Mouse (Mus musculus) retina, postnatal 7 days (tissue): ENCODE data around the gene Tubg2.

Experiments
- DNase-seq: peaks from one replicate; pipeline ENCODE4 v3.0.0-alpha.2; 2012; ENCODE audit warnings: low read depth, low spot score

The Tubg2 gene

GRCm38 (mm10) chr11:101176933-101177773 lies 21.4 kb downstream of the Tubg2 start:
- DNase-seq: no peak

- no peak for DNase-seq
These were observed 22.7 kb downstream of the Tubg2 start for GRCm38 (mm10) chr11:101178061-101179058.

- no peak for DNase-seq
These were observed 23.6 kb downstream of the Tubg2 start for GRCm38 (mm10) chr11:101179306-101179705.

GRCm38 (mm10) chr11:101180261-101180660 lies 24.6 kb downstream of the Tubg2 start:
- DNase-seq: no peak

- no peak for DNase-seq
These were observed 25.4 kb downstream of the Tubg2 start for GRCm38 (mm10) chr11:101180846-101181740.

GRCm38 (mm10) chr11:101181961-101182360 lies 26.3 kb downstream of the Tubg2 start:
- no peak for DNase-seq

- no peak for DNase-seq
These were observed 27.2 kb downstream of the Tubg2 start for GRCm38 (mm10) chr11:101182771-101183517.

GRCm38 (mm10) chr11:101184984-101185383 lies 29.3 kb downstream of the Tubg2 start:
- no peak for DNase-seq

GRCm38 (mm10) chr11:101185441-101185840 lies 29.7 kb downstream of the Tubg2 start:
- DNase-seq: no peak

- DNase-seq: no peak
These were observed 31.0 kb downstream of the Tubg2 start for GRCm38 (mm10) chr11:101186526-101187247.

- DNase-seq: no peak
These were observed 31.8 kb downstream of the Tubg2 start for GRCm38 (mm10) chr11:101187541-101187940.

- no peak for DNase-seq
These were observed 32.6 kb downstream of the Tubg2 start for GRCm38 (mm10) chr11:101188166-101188805.

- no peak for DNase-seq
These were observed 33.9 kb downstream of the Tubg2 start for GRCm38 (mm10) chr11:101189495-101190180.

- no peak for DNase-seq
These were observed 34.6 kb downstream of the Tubg2 start for GRCm38 (mm10) chr11:101190181-101190912.

- no peak for DNase-seq
These were observed 35.5 kb downstream of the Tubg2 start for GRCm38 (mm10) chr11:101190913-101191907.

- no peak for DNase-seq
These were observed 36.3 kb downstream of the Tubg2 start for GRCm38 (mm10) chr11:101191919-101192470.
